Mouse (Mus musculus): Measurements from ENCODE around the gene Tmem88.

Gene Tmem88

GRCm38 (mm10) chr11:69398059-69398458 lies at the start of gene Tmem88:
Tmem88 (minus strand) TSS chr11:69398234.
- no peak for DNase-seq (ENCODE audit: low read depth, low spot score)

- DNase-seq (ENCODE audit: low read depth, low spot score), result no peak
Observed at GRCm38 (mm10) chr11:69447299-69447698, 49.3 kb upstream of the Tmem88 start.

GRCm38 (mm10) chr11:69443328-69443727 lies 45.3 kb upstream of the Tmem88 start:
- no peak for DNase-seq (ENCODE audit: low read depth, low spot score)

- DNase-seq (ENCODE audit: low read depth, low spot score), result no peak
Observed at GRCm38 (mm10) chr11:69437291-69437690, 39.3 kb upstream of the Tmem88 start.

GRCm38 (mm10) chr11:69433189-69433588 lies 35.2 kb upstream of the Tmem88 start:
- DNase-seq (ENCODE audit: low read depth, low spot score), result no peak

- DNase-seq (ENCODE audit: low read depth, low spot score), result no peak
Observed at GRCm38 (mm10) chr11:69432640-69432982, 34.6 kb upstream of the Tmem88 start.

GRCm38 (mm10) chr11:69431829-69432639 lies 34.0 kb upstream of the Tmem88 start:
- DNase-seq (ENCODE audit: low read depth, low spot score), result peak; percentile 65

- DNase-seq (ENCODE audit: low read depth, low spot score), result no peak
Observed at GRCm38 (mm10) chr11:69430631-69431030, 32.6 kb upstream of the Tmem88 start.

- DNase-seq (ENCODE audit: low read depth, low spot score), result no peak
Observed at GRCm38 (mm10) chr11:69429313-69429712, 31.3 kb upstream of the Tmem88 start.

GRCm38 (mm10) chr11:69428751-69429150 lies 30.7 kb upstream of the Tmem88 start:
- no peak for DNase-seq (ENCODE audit: low read depth, low spot score)

- DNase-seq (ENCODE audit: low read depth, low spot score), result no peak
Observed at GRCm38 (mm10) chr11:69426246-69426645, 28.2 kb upstream of the Tmem88 start.

GRCm38 (mm10) chr11:69423885-69424284 lies 25.9 kb upstream of the Tmem88 start:
- no peak for DNase-seq (ENCODE audit: low read depth, low spot score)

- DNase-seq (ENCODE audit: low read depth, low spot score), result no peak
Observed at GRCm38 (mm10) chr11:69422842-69423241, 24.8 kb upstream of the Tmem88 start.

- no peak for DNase-seq (ENCODE audit: low read depth, low spot score)
Observed at GRCm38 (mm10) chr11:69421131-69421977, 23.3 kb upstream of the Tmem88 start.

GRCm38 (mm10) chr11:69420554-69421000 lies 22.5 kb upstream of the Tmem88 start:
- no peak for DNase-seq (ENCODE audit: low read depth, low spot score)

GRCm38 (mm10) chr11:69419813-69420553 lies 21.9 kb upstream of the Tmem88 start:
- no peak for DNase-seq (ENCODE audit: low read depth, low spot score)

GRCm38 (mm10) chr11:69419443-69419812 lies 21.4 kb upstream of the Tmem88 start:
- no peak for DNase-seq (ENCODE audit: low read depth, low spot score)

GRCm38 (mm10) chr11:69418481-69419442 lies 20.7 kb upstream of the Tmem88 start:
- peak; percentile 96 for DNase-seq (ENCODE audit: low read depth, low spot score)

- DNase-seq (ENCODE audit: low read depth, low spot score), result peak; percentile 88
Observed at GRCm38 (mm10) chr11:69417449-69418384, 19.7 kb upstream of the Tmem88 start.
